Mouse (Mus musculus) CH12.LX (cell line): Measurements from ENCODE around the gene Safb. TPM values are rescaled to one million over a fixed set of nuclear protein-coding genes. Genes with fewer than 3 reads are reported as not detected.

Experiments used
- DNase-seq: peaks from one replicate; pipeline ENCODE4 v3.0.0-alpha.2; 2013; ENCODE audit errors: extremely low read depth
- H3K27ac ChIP-seq: 2 replicates; pipeline ENCODE4 v1.5.1; 2012; ENCODE audit warnings: low read depth, mild to moderate bottlenecking, control low read depth, moderate library complexity; ENCODE audit not compliant: insufficient read depth
- H3K27me3 ChIP-seq: replicated peaks from 2 replicates; pipeline ENCODE3; 2012; ENCODE audit warnings: inconsistent platforms
- H3K36me3 ChIP-seq, 2 experiments: replicated peaks in 1 of 2; 2 replicates each; pipeline versions ENCODE3 to v1.6.1; 2012; ENCODE audit warnings: inconsistent platforms in 1 of 2, low read length in 1 of 2, mild to moderate bottlenecking in 1 of 2, mixed read lengths in 1 of 2, moderate library complexity in 1 of 2; ENCODE audit not compliant: control insufficient read depth in 1 of 2, insufficient read depth in 1 of 2
- H3K4me1 ChIP-seq, 2 experiments: 2 replicates each; pipeline ENCODE4 v1.6.1; 2012; ENCODE audit warnings: inconsistent platforms in 1 of 2, moderate library complexity in 1 of 2; ENCODE audit not compliant: insufficient read depth in 2 of 2, control insufficient read depth in 1 of 2
- H3K4me2 ChIP-seq: 2 replicates; pipeline ENCODE4 v1.6.1; 2012; ENCODE audit warnings: low read depth, mild to moderate bottlenecking, control low read depth; ENCODE audit not compliant: poor library complexity, insufficient read depth, severe bottlenecking
- H3K4me3 ChIP-seq, 3 experiments: fragments of 150-350 bp in 1 of 3; sonication (generic) in 1 of 3; replicated peaks in 1 of 3; 2 replicates each; pipeline versions ENCODE3 to v1.5.1; 2011 to 2012; ENCODE audit warnings: low read depth in 2 of 3, low read length in 2 of 3, mild to moderate bottlenecking in 2 of 3, moderate library complexity in 2 of 3, control low read depth in 1 of 3, improper control_type of control experiment in 1 of 3, inconsistent platforms in 1 of 3, mixed read lengths in 1 of 3; ENCODE audit not compliant: poor library complexity in 1 of 3
- H3K79me2 ChIP-seq: replicated peaks from 2 replicates; pipeline ENCODE4 v1.6.1; 2012; ENCODE audit warnings: mild to moderate bottlenecking, moderate library complexity; ENCODE audit not compliant: control insufficient read depth, poor library complexity, insufficient read depth, severe bottlenecking; ENCODE audit errors: extremely low read depth
- H3K9ac ChIP-seq: 2 replicates; pipeline ENCODE4 v1.6.1; 2012; ENCODE audit warnings: low read depth, mild to moderate bottlenecking, control low read depth, moderate library complexity; ENCODE audit not compliant: insufficient read depth
- H3K9me3 ChIP-seq: replicated peaks from 2 replicates; pipeline ENCODE3; 2012; ENCODE audit warnings: low read length, inconsistent platforms, mixed read lengths
- BHLHE40 ChIP-seq: IDR thresholded peaks from 2 replicates; pipeline ENCODE4 v1.6.1; 2011; ENCODE audit warnings: mild to moderate bottlenecking, low read depth, low read length, improper control_type of control experiment
- CHD1 ChIP-seq: IDR thresholded peaks from 2 replicates; pipeline ENCODE4 v1.6.1; 2012; ENCODE audit warnings: low read depth, low read length, improper control_type of control experiment, inconsistent platforms
- CHD2 ChIP-seq: IDR thresholded peaks from 2 replicates; pipeline ENCODE4 v1.6.1; 2011; ENCODE audit warnings: low read length, improper control_type of control experiment
- CTCF ChIP-seq, 2 experiments: IDR thresholded peaks in 1 of 2; conservative IDR thresholded peaks in 1 of 2; 2 replicates each; pipeline ENCODE4 v1.5.1; 2011 to 2012; ENCODE audit warnings: low read depth in 2 of 2, low read length in 2 of 2, improper control_type of control experiment in 1 of 2, inconsistent platforms in 1 of 2, mild to moderate bottlenecking in 1 of 2, moderate library complexity in 1 of 2
- E2F4 ChIP-seq: IDR thresholded peaks from 2 replicates; pipeline ENCODE4 v1.6.1; 2011; ENCODE audit warnings: low read depth, low read length, improper control_type of control experiment; ENCODE audit not compliant: insufficient replicate concordance
- GABPA ChIP-seq: IDR thresholded peaks from 2 replicates; pipeline ENCODE4 v1.6.1; 2012; ENCODE audit warnings: low read depth, low read length, improper control_type of control experiment, inconsistent platforms; ENCODE audit not compliant: insufficient replicate concordance
- HCFC1 ChIP-seq: IDR thresholded peaks from 2 replicates; pipeline ENCODE4 v1.6.1; 2012; ENCODE audit warnings: low read depth, mild to moderate bottlenecking, inconsistent platforms, low read length, improper control_type of control experiment
- JUND ChIP-seq: conservative IDR thresholded peaks from 2 replicates; pipeline ENCODE4 v1.6.1; 2011; ENCODE audit warnings: low read depth, low read length, improper control_type of control experiment
- MAX ChIP-seq: IDR thresholded peaks from 2 replicates; pipeline ENCODE4 v1.6.1; 2011; ENCODE audit warnings: low read length, improper control_type of control experiment
- MXI1 ChIP-seq: IDR thresholded peaks from 2 replicates; pipeline ENCODE4 v1.6.1; 2011; ENCODE audit warnings: mild to moderate bottlenecking, low read depth, low read length, improper control_type of control experiment
- MYC ChIP-seq: IDR thresholded peaks from 2 replicates; pipeline ENCODE4 v1.6.1; 2011; ENCODE audit warnings: low read depth, mild to moderate bottlenecking, improper control_type of control experiment, low read length
- NELFE ChIP-seq: IDR thresholded peaks from 2 replicates; pipeline ENCODE4 v1.6.1; 2011; ENCODE audit warnings: low read depth, low read length, improper control_type of control experiment
- NRF1 ChIP-seq: IDR thresholded peaks from 2 replicates; pipeline ENCODE4 v1.6.1; 2014; ENCODE audit warnings: low read depth, mild to moderate bottlenecking, inconsistent platforms, low read length, improper control_type of control experiment, moderate library complexity
- POLR2A ChIP-seq: IDR thresholded peaks from 2 replicates; pipeline ENCODE4 v1.6.1; 2011; ENCODE audit warnings: low read depth, mild to moderate bottlenecking, improper control_type of control experiment, low read length
- SIN3A ChIP-seq: IDR thresholded peaks from 2 replicates; pipeline ENCODE4 v1.6.1; 2012; ENCODE audit warnings: low read length, improper control_type of control experiment, inconsistent platforms
- UBTF ChIP-seq: IDR thresholded peaks from 2 replicates; pipeline ENCODE4 v1.6.1; 2012; ENCODE audit warnings: low read depth, mild to moderate bottlenecking, inconsistent platforms, low read length, improper control_type of control experiment, moderate library complexity
- ZNF384 ChIP-seq: IDR thresholded peaks from 2 replicates; pipeline ENCODE4 v1.6.1; 2012; ENCODE audit warnings: low read depth, low read length, improper control_type of control experiment, inconsistent platforms
- dilution Hi-C: fragments of 300-500 bp; cut with MboI; formaldehyde crosslinking; loops from 2 replicates; pipeline ENCODE4 v1.14.3; 2020; ENCODE audit warnings: low sequenced_read_pairs; ENCODE audit not compliant: extremely low pct_unique_long_range_greater_than_20kb, extremely low pct_ligation_motif_present
- in situ Hi-C: fragments of 300-500 bp; cut with MboI; formaldehyde crosslinking; loops from 3 replicates; pipeline ENCODE4 v1.14.3; 2019; ENCODE audit warnings: low sequenced_read_pairs, low pct_ligation_motif_present, low pct_unique_long_range_greater_than_20kb, mixed read lengths
- polyA plus RNA-seq: library from polyadenylated mRNA; unstranded; fragments of >175 nt; gene quantifications from 2 replicates; pipeline ENCODE4 v1.2.1, GENCODE M21; 2012; ENCODE audit warnings: low read depth; ENCODE audit not compliant: insufficient read length
- total RNA-seq, 2 experiments: library from RNA; depleted of rRNA; stranded (reverse); fragments of 300-350 nt in 1 of 2; fragments of >200 nt in 1 of 2; gene quantifications; 2 replicates each; pipeline ENCODE4 v1.2.3; 2012 to 2014

The Safb gene
- total and polyA plus RNA-seq, 3 experiments, result 25.4 to 135 (median 75.9) TPM

DNA sequence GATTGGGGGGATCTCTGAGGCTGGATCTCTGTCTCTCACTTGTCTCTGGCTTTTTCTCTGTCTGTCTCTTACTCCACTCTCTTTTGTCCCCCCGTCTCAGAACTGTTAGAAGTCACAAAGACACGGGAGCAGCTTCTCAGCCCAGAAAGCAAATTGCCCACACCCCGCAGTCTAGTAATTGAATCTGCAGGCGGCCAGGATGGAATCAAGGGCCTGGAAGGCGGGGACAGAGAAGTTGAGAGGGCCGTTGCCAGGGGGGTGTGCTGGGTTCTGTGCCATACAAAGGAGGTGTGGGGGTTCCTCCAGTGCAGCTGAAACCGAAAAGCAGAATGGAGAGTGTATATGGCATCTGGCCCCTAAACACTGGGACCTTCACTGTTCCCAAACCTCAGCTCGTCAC lies 41.9 kb upstream of the Safb start:
- Histone ChIP-seq H3K79me2 (no peaks in the 10 kb centered on the region), H3K27me3 (peaks cover 19% of the 10 kb centered on the region), H3K4me2 (no peak overlapping the region), H3K4me1 (peaks cover 0 to 13% of the 10 kb centered on the region in 2 experiments; a peak in 2 of 4 replicates), H3K9me3 (no peaks in the 10 kb centered on the region), H3K27ac (no peak overlapping the region), H3K36me3 (no peaks in the 10 kb centered on the region), H3K4me3 (no peak overlapping the region), H3K9ac (no peak overlapping the region)
- dilution Hi-C loops (no loop called here), in situ Hi-C loops (loop anchor here (5.0 kb wide), 1 partner anchor 35 kb away; no protein-coding TSS in a partner anchor)
- TF ChIP-seq HCFC1 (no peak), MAX (no peak), CTCF (conservative IDR thresholded peaks at IDR 0.05 in 1 of 2, IDR thresholded peaks at IDR 0.05 in 1 of 2; ENCODE audit: low read depth in 2 of 2, low read length in 2 of 2) (no peak), MXI1 (no peak), GABPA (no peak), E2F4 (no peak), ZNF384 (no peak), BHLHE40 (no peak), JUND (no peak), CHD2 (no peak), POLR2A (no peak), NRF1 (no peak), NELFE (no peak), MYC (no peak), CHD1 (no peak), SIN3A (no peak), UBTF (no peak)
- no peak for DNase-seq

DNA sequence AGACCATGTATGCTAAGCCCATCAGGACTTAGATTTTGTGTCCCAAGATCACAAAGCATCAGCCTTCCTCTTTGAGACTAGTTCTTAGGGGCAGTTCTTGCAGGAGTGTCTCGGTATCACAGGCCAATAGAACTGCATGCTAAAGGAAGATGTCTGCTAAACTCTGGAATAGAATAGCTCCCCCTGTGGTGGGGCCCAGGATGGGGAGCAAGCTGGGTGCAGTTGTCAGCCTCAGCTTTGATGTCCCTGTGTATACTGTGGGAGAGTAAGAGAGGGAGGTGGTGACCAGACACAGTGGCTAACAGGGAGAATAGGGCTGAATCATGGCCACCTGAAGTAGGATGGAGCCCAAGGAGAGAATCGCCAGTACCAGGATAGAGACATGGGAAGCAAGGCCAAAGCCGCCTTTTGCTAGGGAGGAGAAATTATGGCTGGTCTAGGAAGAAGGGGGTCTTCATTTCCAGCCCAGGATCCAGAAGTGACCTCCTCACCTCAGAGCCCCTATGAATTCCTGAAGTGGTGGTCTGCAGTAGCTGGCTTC lies 40.9 kb upstream of the Safb start:
- Histone ChIP-seq H3K9ac (no peak overlapping the region), H3K4me3 (no peak overlapping the region), H3K4me1 (peaks cover 0 to 13% of the 10 kb centered on the region in 2 experiments; a peak in 2 of 4 replicates), H3K4me2 (no peak overlapping the region), H3K27ac (no peak overlapping the region), H3K27me3 (peaks cover 9% of the 10 kb centered on the region), H3K9me3 (no peaks in the 10 kb centered on the region), H3K36me3 (no peaks in the 10 kb centered on the region), H3K79me2 (no peaks in the 10 kb centered on the region)
- dilution Hi-C loops, result no loop called here
- in situ Hi-C loops, result loop anchor here (5.0 kb wide), 1 partner anchor 36 kb away; no protein-coding TSS in a partner anchor
- no peak for DNase-seq
- no peak for TF ChIP-seq HCFC1
- peak in 1 of 2 experiments; percentile 40; a peak in 2 of 4 replicates for TF ChIP-seq CTCF (conservative IDR thresholded peaks at IDR 0.05 in 1 of 2, IDR thresholded peaks at IDR 0.05 in 1 of 2; ENCODE audit: low read depth in 2 of 2, low read length in 2 of 2)
